Mouse (Mus musculus) urinary bladder, adult 18-20 months (tissue): ENCODE data around the gene Tldc1.

Source experiments
- DNase-seq, 2 experiments: peaks; one replicate each; pipeline ENCODE4 v3.0.0; 2022; ENCODE audit warnings: low spot score in 2 of 2, mixed read lengths in 2 of 2

The Tldc1 gene

DNA sequence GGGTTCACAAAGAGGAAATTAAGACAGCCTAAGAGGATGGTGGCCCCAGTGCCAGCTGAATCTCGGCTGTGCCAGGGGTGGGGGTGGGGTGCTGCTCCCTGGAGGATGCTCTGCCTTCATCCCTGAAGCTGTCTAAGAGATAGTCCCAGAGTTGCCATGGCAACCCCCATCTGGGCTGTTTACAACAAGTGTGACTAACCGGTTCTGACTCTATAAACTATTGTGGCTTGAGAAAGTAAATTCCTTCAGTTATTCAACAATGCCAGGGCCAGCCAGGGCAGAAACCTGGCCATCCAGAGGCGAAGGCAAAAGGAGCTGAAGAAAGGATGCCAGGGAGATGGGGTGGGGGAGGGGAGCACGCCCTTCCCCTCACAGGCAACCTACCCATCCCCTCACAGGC, 23.0 kb upstream of the Tldc1 start:
- DNase-seq = no peak

DNA sequence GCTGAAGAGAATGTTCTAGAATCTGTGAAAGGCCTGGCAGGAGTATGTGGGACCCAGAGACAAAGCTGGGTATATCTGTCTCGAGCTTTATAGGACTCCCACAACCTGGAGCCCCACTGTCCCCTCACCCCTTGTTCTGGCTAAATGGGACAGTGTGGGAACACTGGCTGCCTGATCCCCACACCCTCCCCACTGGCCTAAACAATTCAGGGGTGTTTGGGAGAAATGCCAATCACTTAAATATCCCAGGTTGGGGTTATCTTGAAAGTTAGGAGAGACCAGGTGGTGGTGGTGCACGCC, 20.7 kb upstream of the Tldc1 start:
- no peak for DNase-seq

DNA sequence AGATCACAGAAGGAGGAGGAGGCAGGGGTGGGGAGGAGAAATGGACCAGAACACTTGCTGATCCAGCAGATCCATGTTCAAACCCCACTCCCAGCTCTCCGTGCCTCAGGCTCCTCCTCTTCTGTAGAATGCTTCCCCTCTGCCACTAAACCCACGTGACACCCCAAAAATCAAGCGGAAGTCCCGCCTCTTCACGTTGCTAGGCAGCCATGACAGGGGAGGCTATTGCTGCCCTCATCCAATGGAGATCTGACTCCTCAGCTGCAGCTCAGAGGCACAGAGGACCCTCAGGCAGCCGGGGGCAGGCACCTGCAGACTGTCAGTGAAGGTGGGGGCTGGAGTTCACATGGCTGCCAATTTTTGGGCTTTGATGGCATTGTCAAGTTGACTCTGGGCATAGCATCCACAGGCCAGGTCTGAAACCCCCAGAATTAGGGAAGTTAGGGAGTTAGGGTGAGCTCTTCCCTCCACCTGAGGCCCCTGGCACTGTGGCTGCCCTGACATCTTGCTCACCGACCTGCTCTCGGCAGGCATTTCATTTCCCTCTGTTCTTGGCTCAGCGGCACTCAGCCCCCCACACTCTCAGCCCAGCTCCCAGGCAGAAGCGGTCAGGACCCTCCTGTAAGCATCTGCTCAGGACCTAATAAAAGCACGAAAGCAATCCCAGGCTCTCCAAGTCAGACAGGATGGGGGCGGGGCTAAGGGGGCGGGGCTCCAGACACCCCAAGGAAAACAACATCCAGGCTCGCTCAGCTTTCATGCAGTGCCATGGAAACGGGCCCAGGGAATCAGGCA, 20.2 kb upstream of the Tldc1 start:
- no peak for DNase-seq

DNA sequence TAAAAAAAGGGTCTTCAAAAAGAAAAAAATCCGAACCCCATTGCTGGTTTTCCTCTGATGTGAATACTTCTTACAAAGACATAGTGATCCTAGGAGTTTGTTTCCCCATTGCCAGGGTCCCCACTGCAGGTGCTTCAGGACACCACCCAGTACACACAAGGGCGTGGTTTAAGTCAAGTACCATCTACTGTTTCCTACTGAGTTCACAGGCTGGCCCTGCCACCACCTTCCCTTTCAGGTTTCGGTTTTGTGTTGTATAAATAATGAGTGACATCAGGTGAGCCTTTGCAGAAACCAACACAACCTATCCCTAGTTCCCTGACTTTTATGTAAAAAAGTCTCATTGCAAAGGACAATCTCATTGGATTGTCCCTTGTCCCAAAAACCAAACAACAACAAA, 17.4 kb upstream of the Tldc1 start:
- no peak for DNase-seq

DNA sequence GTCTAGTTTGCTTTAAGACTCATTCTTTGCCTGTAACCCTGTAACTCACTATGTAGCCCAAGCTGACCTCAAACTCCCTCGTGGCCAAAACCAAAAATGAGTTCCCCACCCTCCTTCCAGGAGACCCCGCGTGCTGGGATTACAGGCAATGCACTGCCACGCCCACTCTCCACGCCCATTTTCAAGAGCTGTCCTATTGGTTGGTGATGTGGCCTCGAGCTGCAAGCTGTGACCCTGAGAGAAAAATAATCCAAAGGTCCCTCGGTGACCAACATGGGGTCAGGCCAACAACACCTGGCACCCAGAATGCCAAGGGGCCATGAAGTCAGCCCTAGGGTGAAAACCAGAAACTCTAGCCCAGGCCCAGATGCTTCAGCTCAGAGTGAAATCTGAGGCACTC, 16.5 kb upstream of the Tldc1 start:
- no peak for DNase-seq

DNA sequence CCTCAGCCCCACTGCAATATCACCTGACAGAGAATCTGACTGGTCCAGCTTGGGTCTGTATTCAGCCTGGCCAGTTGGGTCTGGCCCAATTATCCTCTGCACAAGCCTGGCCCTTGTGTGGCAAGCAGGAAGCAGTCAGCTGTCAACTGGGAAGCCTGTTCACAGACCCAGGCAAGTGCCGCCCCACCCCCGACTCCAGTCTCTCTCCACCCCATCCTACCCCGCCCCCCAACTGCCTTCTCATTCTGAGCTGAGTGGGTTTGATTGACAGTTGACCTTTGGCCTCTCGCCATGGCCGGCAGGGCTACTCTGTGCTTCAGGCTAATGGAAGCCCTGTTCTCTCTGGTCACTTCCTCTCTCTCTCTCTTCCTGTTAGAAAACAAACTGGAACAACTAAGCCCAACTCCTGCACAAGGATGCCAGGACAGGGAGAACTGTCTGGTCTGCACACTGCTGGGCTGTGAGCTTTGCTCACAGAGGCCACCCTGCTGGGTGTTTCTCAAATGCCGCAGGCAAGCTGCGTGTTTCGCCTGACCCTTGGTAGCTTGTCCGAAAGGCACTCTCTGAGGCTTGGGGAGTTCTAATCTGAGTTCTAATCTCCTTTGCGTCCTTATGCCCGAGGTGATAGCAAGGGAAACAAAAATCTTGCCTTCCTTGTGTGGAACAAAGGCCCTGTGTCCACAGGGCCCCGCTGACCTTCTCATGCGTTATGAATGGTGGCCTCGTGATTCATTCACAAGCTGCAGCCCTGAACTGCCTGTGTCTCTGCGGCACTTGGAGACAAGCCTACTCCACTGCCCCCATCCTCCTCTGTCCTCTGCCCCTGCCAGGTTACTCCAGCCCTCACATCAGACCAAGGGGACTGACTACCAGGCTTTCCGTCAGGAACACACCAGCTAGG, 13.8 kb upstream of the Tldc1 start:
- no peak for DNase-seq

DNA sequence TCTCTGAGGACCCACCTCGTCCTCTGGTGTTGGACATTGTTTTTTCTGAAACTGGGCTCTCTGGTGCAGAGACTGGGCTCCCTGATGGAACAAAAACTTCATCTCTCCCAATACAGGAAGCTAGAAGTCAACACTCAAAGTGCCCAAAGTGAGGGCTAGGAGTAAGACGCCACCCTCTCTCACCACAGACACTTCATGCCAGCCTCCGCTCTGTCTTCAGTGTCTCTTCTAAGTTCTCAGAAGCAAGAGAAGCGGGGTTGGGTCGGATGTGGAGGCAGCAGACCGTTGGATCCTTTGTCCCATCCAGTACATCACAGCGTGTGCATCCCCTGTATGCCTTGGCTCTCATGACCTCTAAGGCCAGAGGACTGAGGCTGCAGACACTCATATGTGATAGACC, 11.4 kb upstream of the Tldc1 start:
- no peak for DNase-seq

DNA sequence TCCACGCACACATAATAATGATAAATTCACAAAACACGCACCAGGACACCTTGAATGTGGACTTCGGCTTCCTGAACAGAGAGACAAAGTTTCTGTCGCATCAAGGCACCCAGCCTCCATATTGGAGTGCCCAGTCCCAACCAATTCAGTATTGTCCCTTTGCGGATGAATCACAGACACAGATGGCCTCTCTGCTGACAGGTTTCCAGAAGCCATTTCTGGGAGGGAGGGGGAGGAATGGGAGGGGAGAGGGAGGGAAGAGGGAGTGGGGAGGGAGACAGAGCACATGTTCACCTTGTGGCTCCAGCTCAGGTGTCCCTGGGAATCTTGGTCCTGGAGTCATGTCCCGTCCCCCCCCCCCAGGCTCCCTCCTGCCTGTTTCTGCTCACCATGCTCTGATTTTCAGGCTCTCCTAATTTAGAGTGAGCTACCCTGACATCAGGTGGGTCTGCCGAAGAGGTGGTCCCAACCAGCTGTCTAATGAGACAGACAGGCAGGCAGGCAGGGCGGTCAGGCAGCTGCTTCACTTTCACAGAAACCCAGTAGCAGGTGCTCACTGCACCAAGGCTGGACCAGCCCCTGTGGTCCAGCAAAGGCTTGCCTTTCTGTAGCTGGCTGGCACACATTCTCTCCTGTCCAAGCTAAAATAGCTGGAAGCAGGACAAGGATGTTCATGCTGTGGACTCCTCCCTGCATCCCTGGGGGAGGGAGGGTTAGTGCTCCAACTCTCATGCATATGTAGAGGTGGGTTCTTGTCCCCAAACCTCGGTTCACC, 10.6 kb upstream of the Tldc1 start:
- DNase-seq = no peak

DNA sequence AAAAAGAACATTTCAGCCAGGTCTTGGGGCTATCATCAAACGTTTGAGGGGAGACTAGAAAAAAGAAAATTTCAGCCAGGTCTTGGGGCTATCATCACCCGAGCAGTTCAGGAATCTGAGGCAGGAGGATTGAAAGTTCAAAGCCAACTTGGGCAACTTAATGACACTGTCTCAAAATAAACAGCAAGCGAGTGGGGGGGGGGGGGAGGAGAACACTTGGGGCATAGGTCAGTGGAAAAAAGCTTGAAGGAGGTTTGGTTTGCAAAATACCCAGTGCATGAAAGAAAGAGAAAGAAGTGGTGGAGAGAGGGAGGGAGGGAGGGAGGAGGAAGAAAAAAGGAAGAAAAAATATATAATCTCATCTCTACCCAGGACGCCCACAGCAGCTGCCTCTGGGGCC, 9.1 kb upstream of the Tldc1 start:
- no peak for DNase-seq

DNA sequence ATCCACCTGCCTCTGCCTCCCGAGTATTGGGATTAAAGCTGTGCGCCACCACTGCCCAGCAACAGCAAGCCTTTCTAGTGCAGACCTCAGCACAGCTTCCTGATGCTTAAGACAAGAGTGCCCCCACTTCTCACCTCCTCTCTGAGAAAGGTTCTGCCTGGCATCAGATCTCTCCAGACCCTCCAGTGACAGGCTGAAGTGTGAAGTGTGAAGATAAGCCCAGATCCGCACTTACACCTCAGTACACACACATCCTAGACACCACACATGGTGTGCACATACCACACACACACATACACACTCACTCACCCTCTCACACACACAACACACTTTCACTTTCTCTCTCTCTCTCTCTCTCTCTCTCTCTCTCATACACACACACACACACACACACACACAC, 8.7 kb upstream of the Tldc1 start:
- DNase-seq = no peak

DNA sequence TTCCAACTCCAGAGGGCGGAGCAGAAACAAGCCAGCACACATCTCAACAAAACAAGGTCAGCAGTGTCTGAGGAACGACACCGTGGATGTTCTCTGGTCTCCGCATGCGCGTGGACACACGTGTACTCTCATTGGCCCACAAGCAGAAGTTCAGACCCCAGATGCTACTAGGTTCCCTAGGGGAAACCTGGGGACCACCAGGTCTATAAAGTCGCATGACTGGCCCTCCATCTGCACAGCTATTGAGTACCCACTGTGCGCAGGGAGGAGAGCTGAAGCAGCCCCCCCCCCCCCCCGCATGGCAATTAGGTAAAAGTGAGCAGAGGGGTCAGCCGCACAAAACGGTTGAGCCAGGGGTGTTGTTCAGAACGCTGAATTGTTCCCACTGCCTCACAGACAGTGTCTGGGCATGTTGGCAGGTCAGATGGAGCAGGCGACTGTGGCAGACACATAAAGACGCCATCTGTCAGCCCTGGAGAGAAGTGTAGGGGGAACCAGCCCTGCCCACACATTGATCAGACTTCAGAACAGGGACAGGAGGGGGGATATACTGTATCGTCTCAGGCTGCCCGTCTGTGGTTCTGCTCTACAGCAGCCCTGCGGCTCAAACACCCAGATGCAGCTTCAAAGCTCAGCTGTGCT, 7.7 kb upstream of the Tldc1 start:
- no peak for DNase-seq

DNA sequence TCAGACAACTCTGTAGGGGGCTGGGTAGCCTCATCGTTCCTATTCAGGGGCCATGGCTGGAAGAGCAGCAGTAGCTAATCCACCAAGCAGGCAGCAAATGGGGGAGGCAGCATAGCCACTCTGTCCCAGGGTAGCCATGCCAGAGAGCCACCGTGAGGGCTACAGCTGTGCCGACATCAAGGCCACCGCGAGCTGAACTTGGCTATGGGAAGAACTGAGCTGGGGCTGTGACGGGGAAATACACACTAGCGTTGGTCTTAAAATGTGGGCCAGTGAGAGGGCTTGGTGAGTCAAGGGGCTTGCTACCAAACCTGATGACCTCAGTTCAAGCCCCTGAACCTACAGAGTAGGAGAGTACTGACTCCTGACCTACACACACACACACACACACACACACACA, 6.5 kb upstream of the Tldc1 start:
- no peak for DNase-seq

DNA sequence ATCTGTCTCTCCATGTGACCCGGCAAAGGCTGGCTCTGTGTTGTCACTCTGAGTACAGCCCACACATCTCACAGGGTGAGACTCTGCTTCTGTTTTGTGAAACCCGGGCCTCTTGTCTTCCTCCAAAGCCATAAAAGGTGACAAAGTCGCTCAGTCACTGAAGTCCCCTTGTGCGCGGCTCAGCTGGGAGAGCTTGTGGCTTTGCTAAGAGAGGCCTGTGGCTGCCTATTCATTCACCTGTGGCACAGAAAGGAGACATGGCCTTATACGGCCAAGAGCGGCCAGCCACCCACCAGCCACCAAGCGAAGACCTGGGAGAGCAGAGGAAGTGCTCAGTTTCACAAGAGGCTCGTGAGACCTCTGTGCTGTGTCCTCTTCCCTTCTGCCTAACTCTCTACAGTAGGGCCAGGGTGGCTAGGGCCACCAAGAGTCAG, 5.9 kb upstream of the Tldc1 start:
- DNase-seq = no peak

DNA sequence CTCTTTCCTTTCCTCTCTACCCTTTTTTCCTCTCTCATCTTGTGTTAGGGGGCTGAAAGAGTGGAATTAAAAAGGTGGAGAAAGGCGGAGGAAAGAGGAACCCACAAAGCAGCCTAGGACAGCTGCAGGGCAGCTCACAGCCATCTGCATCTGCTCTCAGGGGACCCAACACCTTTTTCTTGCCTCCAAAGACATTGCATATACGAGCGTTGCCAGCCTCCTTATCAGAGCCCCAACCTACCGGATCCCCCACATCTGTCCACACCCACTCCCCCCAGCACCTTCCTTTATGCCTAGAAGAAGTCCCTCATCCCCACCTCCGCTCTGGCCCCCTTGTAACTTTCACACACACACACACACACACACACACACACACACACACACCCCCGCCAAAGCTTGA, 5.4 kb upstream of the Tldc1 start:
- no peak for DNase-seq

DNA sequence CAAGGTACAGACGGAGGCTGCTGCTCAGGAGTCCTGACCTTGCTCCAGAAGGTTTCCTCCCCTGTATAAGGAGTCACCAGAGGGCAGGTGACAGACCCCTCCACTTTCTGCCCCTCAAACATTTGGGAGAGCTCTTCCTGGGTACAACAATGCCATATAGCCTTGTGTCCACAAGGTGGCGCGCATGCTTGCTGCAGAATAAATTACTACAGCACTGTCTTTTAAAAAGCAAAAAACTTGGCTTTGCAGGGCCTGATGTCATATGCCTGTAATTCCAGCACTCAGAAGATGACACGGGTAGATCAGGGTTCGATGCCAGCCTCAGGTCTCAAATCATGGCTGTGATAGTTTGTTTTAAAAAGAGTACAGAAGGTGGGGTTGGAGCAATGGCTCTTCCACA, 4.5 kb upstream of the Tldc1 start:
- DNase-seq = peak; percentile 45 to 62

DNA sequence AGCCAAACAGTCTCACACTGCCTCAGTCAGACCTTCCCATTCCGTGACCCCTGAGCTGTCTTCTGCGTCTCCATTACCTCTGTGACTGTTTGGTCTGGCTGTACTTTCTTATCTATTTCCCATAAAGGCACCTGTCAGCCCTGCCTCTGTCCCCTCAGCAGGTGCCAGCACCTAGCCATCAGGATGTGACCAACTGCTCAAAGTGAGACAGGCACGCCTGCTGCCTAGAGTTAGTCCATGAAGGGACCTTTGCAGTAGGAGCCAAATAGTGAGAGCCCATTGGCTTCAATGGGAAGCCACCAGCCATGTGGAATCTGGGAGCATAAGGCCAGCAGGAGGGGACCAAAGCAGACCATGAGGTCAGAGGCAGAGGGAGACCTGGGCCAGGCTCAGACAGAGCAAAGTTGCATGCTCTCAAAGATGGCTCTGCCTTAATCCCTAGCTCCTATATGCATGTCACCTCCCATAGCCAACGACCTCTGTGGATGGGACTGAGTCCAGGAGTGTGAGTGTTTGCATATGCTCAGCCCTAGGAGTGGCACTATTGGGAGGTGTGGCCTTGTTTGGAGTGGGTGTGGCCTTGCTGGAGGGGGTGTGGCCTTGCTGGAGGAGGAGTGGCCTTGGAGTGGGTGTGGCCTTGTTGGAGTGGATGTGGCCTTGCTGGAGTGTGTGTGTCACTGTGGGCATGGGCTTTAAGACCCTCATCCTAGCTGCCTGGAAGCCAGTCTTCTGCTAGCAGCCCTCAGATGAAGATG, 3.0 kb upstream of the Tldc1 start:
- DNase-seq = peak in 1 of 2 experiments; percentile 25

DNA sequence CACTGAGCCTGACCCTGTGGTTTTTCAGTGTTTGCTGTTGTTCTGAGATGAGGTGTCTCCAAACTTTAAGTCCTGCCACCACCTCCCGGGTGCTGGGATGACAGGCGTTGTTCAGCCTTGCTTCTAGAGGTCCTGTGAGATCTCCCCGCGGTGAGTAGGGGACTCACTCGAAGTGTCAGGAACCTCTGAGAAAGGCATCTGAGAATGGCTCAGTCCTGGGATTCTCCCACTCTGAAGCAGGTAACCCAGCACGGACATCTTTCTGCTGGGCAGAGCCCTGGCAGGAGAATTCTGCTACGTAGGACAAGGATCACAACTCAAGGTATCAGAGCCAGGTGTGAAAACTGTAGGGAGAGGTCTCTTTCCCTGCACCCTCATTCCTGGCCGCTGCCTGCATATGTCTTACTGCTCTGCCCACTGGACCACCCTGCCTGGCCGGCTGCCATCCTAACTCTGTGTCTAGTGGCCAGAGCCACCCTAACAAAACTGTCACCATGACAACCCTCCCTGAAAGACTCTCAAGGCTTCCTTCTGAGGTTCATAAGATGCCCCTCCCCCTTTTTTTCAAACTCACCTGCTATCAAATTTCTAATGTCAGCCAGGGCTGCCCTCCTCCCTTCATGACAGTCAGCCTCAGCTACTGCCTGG, 2.3 kb upstream of the Tldc1 start:
- no peak for DNase-seq

DNA sequence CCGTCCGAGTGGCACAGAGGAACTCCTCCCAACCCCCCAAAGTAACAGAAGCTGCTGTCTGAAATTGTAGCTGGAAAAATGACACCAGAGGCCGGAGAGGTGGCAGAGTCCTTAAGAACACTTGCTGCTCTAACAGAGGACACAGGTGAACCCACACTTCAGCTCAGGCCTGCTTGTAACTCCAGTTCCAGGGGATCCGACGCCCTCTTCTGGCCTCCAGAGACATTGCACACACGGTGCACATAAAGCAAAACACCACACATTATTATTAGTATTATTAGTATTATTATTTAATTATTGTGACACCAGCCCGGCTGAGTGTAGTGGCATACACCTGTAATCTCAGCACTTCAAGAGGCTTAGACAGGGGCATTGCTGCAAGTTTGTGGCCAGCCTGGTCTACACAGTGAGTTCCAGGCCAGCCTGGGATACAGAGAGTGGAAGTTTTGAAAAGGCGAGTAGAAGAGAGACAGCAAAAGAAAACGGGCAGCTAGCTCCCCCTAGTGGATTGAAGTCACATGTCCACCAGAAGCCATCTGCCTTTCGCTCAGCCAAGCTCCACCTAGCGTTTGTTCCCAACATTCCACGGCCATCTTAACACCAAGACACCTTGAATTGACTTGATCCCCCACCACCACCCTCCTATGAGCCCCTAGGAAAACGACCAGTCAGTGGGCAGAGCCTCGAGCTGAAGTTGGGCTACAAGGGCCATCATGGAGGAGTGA, 959 bp upstream of the Tldc1 start:
- DNase-seq = peak; percentile 54 to 65

DNA sequence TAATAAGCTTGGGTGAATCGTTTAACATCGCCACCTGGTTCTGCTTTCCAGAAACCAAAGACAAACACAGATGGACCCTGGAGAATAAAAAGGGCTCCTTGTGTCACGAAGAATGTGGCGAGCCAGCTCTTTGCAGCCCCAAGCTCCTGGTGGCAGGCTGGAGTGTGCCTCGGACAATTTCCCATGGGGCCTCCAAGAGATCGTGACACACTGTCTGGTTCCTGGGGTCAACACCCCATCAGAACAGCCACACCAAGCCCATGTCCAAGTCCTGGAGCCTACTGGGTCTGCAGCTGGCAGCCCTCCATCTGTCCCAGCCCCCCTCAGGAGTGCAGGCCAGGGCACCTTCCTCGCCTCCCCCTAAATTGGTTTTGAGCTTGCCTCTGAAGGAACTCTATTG, 451 bp downstream of the Tldc1 start:
- DNase-seq = no peak

DNA sequence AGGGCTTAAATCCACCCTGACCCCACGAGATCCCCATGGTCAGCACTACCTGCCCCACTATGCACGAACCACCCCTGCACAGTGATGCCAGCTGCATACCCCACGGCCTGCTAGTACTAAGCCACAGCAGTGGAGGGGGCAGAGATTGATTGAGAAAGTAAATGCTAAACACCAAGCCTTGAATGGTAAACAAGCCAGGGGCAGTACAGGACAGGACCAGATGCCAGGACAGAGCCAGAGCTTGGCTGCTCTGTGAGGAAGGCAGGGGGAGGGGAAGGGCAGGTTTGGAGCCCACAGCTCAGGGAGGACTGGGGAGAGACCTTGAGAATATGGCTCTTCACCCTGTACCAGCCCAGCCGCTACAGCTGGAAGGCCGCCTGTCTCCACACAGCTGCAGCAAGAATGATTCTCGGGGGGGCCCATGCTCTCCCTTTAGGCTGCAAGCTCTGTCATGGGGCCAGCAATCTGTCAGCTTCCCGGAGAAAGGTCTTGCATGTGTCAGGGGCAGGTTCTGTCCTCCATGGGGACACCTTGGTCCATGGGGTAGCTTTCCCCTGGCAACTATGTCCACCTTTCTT, 1.5 kb downstream of the Tldc1 start:
- no peak for DNase-seq
